Mouse (Mus musculus) testis, adult 2 months (tissue): ENCODE measurements at regions not wholly inside any gene's neighbourhood (a gene's known extent, or its start where the extent isn't known, plus 50 kb on each side); places are given as distances from the start of the nearest gene placed in this dataset.

Experiments
- CTCF ChIP-seq: fragments of 200-500 bp; IDR thresholded peaks from 2 replicates; pipeline ENCODE4 v1.5.1; 2012; ENCODE audit warnings: low read depth, mild to moderate bottlenecking, inconsistent platforms, low read length, moderate library complexity; ENCODE audit not compliant: control insufficient read depth, insufficient read depth, insufficient replicate concordance
- POLR2A ChIP-seq: fragments of 200-500 bp; IDR thresholded peaks from 2 replicates; pipeline ENCODE4 v1.6.1; 2012; ENCODE audit warnings: low read depth, mild to moderate bottlenecking, inconsistent platforms, low read length, moderate library complexity; ENCODE audit not compliant: control insufficient read depth

GRCm38 (mm10) chr1:186413064-186413885 is 292.5 kb downstream of the Tgfb2 start:
- no peak for TF ChIP-seq POLR2A
- no peak for TF ChIP-seq CTCF
